Mouse (Mus musculus): ENCODE measurements around the gene Tyro3.

Gene Tyro3

DNA sequence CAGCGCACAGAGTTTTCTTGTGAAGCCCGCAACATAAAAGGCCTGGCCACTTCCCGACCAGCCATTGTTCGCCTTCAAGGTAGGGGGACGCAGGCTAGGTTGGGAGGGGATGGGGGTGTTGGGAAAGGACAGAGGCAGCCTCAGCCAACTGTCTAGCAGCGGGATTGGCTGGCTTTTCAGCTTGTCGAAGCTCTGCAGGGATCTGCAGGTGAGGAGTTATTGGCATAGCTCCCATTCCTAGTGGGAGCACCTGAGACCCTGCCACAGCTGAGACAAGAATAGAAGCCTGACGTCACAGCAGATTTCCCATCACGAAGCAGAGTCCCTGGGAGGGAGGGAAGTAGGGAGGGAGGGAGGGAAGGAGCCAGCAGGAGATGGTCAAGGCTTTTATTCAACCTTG, 7.2 kb downstream of the Tyro3 start:
- DNase-seq: no peak

DNA sequence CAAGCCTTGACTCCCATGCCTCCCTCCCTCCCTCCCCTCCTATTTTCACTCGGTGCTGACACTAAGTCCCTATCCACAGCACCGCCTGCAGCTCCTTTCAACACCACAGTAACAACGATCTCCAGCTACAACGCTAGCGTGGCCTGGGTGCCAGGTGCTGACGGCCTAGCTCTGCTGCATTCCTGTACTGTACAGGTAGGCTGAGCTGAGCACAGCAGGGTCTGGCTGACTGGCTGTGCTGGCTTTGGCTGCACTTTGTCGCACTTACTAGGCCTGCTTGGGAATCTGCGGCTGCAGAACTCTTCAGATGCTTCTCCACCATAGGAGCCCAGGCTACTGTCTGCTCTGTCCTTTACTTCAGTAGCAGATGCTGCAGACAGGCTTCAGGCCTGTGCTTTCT, 8.0 kb downstream of the Tyro3 start:
- DNase-seq: no peak

- no peak for DNase-seq
Measured at GRCm38 (mm10) chr2:119808438-119808837, 10.9 kb downstream of the Tyro3 start.

DNA sequence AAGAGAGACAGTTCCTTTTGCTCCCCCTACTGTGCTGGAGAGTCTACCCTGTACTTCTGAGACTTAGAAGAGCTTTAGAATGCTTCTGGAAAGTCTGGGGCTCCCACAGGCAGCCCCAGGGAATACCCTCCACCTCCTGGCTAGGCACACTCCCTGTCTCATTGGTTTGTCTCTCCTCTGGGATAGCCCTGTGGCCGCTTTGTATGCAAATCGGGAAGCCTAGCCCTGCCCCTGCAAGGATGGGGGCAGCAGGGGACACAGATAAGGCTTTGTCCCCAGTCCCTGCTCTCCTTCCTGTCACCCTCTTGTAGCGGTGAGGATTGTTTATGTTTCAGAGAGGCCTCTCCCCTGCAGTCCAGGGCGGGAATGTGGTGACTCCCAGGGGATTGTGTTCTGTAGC, 11.3 kb downstream of the Tyro3 start:
- DNase-seq: peak; percentile 7

GRCm38 (mm10) chr2:119810890-119811289, 13.4 kb downstream of the Tyro3 start:
- no peak for DNase-seq

DNA sequence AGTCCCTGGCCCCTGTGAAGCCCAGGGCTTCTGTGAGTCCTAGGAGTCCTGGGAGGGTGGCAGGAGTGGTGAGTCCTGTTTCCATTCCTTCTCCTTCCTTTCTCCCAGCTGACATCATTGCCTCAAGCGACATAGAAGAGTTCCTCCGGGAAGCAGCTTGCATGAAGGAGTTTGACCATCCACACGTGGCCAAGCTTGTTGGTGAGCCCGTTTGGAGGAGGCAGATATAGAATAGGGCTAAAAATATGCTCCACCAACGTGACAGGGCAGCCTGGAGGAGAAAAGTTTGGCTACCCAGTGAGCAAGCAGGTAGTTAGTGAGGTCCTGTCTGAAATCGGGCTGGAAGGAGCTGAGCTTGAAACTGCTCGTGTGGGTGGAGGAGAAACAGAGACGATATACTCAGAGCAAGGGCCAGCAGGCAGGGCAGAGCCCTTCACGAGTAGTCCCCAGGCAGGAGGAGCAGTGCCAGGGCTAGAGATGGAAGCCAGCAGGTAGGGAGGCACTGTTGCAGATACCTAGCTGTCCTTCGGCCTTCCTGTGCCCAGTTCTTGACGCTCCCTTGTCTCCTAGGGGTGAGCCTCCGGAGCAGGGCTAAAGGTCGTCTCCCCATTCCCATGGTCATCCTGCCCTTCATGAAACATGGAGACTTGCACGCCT, 14.1 kb downstream of the Tyro3 start:
- DNase-seq: no peak

DNA sequence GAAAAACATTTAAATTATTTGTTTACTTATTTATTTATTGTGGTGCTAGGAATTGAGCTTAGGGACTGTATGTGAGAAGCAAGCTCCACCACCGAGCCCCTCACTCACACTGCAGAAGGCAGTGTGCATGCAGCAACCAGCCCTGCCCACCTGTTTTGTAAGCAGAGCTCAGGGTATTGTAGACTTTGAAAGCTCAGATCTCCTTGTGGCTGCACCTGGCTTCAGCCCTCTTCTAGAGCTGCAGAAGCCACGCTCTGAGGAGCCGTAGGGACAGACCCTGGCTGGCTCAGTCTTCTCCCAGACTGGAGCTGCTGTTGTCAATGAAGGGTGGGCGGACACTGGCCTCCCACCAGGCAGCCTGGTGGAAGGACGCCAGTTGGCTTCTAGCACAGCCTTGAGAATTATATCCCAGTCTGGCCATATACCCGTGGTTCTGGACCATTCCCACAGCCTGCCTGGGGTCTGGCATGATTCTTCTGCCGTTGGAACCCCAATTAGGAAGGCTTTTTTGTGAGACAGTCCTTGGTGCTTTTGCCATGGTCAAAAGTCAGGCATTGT, 16.9 kb downstream of the Tyro3 start:
- DNase-seq: no peak

GRCm38 (mm10) chr2:119816611-119817010, 19.1 kb downstream of the Tyro3 start:
- DNase-seq: no peak

DNA sequence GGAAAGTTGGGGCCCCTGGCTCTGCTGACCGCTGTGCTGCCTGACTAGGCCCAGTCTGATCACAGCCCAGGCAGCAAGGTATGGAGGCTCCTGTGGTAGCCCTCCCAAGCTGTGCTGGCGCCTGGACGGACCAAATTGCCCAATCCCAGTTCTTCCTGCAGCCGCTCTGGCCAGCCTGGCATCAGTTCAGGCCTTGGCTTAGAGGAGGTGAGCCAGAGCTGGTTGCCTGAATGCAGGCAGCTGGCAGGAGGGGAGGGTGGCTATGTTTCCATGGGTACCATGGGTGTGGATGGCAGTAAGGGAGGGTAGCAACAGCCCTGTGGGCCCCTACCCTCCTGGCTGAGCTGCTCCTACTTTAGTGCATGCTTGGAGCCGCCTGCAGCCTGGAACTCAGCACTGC, 19.5 kb downstream of the Tyro3 start:
- no peak for DNase-seq

DNA sequence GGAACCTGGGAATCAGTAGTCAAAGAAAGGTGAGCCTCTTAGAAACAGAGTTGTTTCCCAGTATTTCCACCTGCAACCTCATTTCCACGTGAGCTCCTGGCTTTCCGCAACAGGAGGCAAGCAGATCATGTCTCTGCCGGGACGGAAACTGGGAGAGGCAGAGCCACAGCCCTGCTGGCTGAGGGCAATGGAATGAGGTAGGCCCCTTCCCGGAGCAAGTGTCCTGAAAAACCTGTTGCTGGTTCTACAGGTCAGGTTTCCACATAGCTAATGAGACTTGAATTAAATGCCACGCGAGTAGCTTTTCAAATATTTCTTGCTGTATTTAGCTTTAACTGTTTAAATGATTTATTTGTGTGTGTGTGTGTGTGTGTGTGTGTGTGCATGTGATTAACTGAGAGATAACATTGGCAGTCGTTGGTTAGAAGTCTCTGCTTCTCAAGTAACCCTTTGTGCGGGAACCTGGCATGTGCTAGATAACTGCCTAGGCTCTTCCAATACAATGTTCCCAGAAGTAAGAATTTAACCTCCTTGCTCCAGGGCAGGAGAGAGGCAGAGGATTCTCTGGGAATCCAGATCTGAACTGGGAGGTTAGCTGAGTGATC, 21.2 kb downstream of the Tyro3 start:
- no peak for DNase-seq

GRCm38 (mm10) chr2:119821136-119821535, 23.6 kb downstream of the Tyro3 start:
- no peak for DNase-seq

- DNase-seq: no peak
Measured at GRCm38 (mm10) chr2:119830579-119830978, 33.0 kb downstream of the Tyro3 start.

DNA sequence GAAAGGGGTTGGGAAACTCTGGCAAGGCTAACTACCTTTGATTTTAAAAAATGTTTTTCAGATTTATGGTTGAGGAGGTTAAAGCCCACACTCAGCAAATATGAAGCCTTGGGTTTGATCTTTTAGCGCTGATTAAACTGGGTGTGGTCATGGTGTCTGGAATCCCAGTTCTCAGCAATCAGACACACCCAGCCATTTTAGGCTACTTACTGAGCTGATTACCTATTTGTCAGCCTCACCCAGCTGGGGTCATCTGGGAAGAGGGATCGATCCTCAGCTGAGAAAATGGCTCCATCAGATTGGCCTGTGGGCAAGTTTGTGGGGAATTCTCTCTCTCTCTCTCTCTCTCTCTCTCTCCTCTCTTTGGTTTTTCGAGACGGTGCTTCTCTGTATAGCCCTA, 36.7 kb downstream of the Tyro3 start:
- no peak for DNase-seq

DNA sequence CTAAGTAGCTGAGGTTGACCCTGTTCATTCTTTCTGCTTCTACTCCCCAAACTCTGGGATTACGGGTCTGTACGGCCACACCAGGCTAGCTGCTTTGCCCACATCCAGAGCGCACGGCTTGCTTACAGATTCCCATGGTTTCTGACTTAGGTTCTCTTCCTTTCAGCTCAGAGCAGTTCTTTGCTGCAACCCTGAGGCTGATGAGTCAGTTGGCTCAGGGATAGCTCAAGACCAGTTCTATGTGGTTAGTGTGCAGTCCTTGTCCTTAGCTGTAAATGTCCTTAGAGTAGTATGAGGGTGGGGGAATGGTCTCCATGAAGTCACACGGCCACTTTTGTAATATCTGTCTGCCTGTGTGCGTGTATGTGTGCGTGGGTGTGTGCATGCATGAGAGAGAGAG, 40.1 kb downstream of the Tyro3 start:
- DNase-seq: no peak

DNA sequence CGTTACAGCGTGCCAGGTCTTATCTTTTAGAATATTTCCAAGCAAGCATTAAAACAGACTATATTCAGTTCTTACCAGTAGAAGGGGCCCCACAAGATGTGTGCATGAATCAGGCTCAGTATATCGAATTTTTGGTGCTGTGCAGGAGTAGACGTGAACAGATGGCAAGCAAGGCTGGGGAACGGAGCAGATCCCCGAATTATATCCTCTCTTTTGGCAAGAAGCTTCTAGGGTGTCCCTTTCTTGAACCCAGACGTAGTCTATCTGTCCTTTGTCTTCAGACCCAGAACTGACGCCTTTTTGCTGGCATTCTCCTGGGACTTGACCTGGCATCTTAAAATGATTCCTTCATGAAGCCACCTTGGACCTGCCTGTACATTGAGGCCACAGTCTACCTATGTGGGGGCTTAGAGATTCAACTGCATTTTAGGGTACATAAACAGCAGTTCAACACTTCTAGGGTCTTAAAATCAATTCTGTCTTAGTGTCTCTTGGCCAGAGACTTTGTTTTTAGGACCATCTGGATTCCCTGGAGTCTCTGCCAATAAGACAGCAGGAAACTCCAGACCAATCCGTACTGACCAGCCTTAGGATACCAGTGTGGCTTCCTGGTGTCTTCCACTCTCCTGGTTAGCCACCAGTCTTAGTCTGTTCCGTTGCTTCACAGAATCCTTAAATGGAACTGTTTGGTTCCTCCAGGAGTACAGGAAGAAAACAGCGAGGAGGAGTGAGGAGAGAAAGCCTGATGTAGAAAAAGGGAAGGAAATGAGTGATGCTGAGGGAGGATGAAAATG, 41.0 kb downstream of the Tyro3 start:
- DNase-seq: no peak

GRCm38 (mm10) chr2:119840008-119840407, 42.5 kb downstream of the Tyro3 start:
- no peak for DNase-seq

DNA sequence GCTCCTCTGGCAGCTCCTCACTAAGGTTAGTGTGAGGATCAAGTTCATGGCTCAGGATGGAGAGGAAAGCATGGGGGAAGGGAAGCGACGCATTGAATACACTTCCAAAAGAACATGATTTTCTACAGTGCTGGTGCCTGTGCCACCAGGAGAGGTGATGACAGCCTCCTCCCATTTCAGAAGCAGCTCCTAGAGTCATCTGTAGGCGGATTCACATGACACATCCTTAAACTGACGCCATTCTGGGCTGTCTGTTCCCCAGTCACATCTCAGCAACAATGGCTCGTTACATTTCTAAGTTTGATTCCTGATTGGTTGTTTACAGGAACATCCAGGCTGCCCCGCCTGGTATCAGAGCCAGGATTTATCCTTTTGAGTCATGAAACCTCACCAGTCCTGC, 44.5 kb downstream of the Tyro3 start:
- DNase-seq: no peak

DNA sequence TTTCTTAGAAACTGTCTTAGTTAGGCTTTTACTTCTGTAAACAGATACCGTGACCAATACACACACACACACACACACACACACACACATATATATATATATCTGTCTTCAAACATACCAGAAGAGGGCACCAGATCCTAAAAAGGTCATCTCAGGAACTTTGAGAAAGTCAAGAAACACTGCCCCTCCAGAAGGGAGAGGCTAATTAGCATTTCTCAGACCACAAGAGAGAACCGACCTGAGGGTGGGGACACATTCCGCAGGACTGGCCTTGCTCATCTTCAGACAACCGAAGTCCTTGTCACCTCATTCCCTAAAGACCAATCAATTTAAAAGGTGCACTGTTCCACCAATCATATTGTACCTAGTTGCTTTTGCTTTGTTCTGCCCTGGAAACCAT, 46.0 kb downstream of the Tyro3 start:
- DNase-seq: no peak

DNA sequence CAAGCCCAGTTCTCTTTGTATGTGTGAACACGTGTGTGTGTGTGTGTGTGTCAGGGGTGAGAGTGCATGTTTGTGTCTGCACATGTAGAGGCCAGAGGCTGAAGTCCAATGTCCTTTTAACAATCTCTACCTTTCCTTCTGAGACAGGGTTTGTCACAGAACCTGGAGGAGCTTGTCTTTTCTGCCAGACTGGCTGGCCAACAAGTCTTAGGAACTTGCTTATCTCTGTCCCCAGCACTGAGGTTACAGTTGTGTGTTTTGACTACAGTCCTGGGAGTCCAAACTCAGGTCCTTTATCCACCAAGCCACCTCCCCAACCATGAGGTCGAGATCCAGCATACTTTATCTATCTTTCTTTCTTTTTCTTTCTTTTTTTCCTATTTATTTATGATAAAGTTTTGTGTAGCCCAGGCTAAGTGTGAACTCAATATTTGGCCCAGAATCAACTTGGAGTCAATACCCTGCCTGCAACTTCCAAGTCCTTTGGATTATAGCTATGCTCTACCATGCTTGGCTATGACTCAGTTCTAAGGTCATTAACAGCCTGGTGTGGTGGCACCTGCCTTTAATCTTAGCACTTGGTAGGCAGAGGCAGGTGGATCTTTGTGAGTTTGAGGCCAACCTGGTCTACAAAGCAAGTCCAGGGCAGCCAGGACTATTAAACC, 48.5 kb downstream of the Tyro3 start:
- no peak for DNase-seq

DNA sequence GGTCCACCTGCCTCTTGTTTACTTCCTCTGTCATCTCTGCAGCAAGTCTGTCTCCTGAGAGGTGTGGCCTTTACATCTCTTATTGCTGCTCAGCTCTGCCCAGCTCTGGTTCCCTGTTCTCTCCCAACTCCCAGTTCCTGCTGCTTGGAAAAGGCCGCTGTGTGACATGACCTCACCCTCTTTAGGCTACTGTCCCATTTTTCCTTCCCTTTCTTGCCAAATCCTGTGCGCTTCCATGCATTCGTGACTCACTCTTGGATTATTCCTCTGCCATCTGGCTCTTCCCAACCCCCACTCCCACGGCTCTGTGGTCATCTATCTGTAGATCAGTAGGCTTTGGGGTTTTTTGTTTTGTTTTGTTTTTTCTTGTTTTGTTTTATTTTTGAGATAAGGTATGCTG, 49.4 kb downstream of the Tyro3 start:
- DNase-seq: no peak

- no peak for DNase-seq
Measured at GRCm38 (mm10) chr2:119853811-119854210, 56.3 kb downstream of the Tyro3 start.

GRCm38 (mm10) chr2:119855310-119855850, 57.8 kb downstream of the Tyro3 start:
- no peak for DNase-seq

- DNase-seq: no peak
Measured at GRCm38 (mm10) chr2:119857341-119857740, 59.8 kb downstream of the Tyro3 start.

Measured in embryo, embryonic 11 days (tissue).